Mouse (Mus musculus) hindbrain, embryonic 14.5 days (tissue): ENCODE data around the gene Mrvi1. TPM values are rescaled to one million over a fixed set of nuclear protein-coding genes. Genes with fewer than 3 reads are reported as not detected.

ENCODE experiments used
- ATAC-seq: fragments of 200-750 bp; cut with Nextera tagmentation; 2 replicates; pipeline ENCODE4 v1.8.0; 2017; ENCODE audit warnings: moderate number of reproducible peaks, mild to moderate bottlenecking, moderate TSS enrichment, moderate library complexity; ENCODE audit not compliant: low FRiP score
- DNase-seq: peaks from one replicate; pipeline ENCODE4 v3.0.0-alpha.2; 2015; ENCODE audit warnings: low spot score
- H3K27ac ChIP-seq: fragments of 300-500 bp; sonication (generic); 2 replicates; pipeline ENCODE4 v1.5.1; 2014; ENCODE audit warnings: mild to moderate bottlenecking, moderate library complexity
- H3K27me3 ChIP-seq: fragments of 300-500 bp; sonication (generic); 2 replicates; pipeline ENCODE4 v1.6.1; 2014; ENCODE audit warnings: mild to moderate bottlenecking, low read length, mixed read lengths; ENCODE audit not compliant: control insufficient read depth, insufficient read depth
- H3K36me3 ChIP-seq: fragments of 300-500 bp; sonication (generic); replicated peaks from 2 replicates; pipeline ENCODE4 v1.6.1; 2014; ENCODE audit not compliant: control insufficient read depth, insufficient read depth
- H3K4me1 ChIP-seq: fragments of 300-500 bp; sonication (generic); replicated peaks from 2 replicates; pipeline ENCODE4 v1.6.1; 2014; ENCODE audit warnings: antibody characterized with exemption, low read length, mixed read lengths; ENCODE audit not compliant: control insufficient read depth, insufficient read depth
- H3K4me2 ChIP-seq: fragments of 300-500 bp; sonication (generic); replicated peaks from 2 replicates; pipeline ENCODE4 v1.6.1; 2014; ENCODE audit warnings: mild to moderate bottlenecking, moderate library complexity
- H3K4me3 ChIP-seq: fragments of 300-500 bp; sonication (generic); replicated peaks from 2 replicates; pipeline ENCODE4 v1.5.1; 2014; ENCODE audit warnings: mild to moderate bottlenecking, low read length
- H3K9ac ChIP-seq: fragments of 300-500 bp; sonication (generic); 2 replicates; pipeline ENCODE4 v1.6.1; 2014
- H3K9me3 ChIP-seq: fragments of 300-500 bp; sonication (generic); 2 replicates; pipeline ENCODE4 v1.6.1; 2016; ENCODE audit warnings: low read length; ENCODE audit not compliant: control insufficient read depth
- WGBS: fragments of 180-500 bp; shearing (Covaris S2); extraction: QIAGEN DNeasy Blood & Tissue Kit; methylation state at CpG from one replicate; pipeline ENCODE4 v1.1.7; 2014; 5-methylcytosine and 5-hydroxymethylcytosine counted together
- polyA plus RNA-seq: library from polyadenylated mRNA; unstranded; fragments of >200 nt; fragmentation: Nextera tagmentation; extraction: Ambion mirVana; gene quantifications from 2 replicates; pipeline ENCODE4 v1.2.1, GENCODE M21; 2014

Gene Mrvi1
- polyA plus RNA-seq, 1 experiment from 2014 or later, result 1.8 TPM

DNA sequence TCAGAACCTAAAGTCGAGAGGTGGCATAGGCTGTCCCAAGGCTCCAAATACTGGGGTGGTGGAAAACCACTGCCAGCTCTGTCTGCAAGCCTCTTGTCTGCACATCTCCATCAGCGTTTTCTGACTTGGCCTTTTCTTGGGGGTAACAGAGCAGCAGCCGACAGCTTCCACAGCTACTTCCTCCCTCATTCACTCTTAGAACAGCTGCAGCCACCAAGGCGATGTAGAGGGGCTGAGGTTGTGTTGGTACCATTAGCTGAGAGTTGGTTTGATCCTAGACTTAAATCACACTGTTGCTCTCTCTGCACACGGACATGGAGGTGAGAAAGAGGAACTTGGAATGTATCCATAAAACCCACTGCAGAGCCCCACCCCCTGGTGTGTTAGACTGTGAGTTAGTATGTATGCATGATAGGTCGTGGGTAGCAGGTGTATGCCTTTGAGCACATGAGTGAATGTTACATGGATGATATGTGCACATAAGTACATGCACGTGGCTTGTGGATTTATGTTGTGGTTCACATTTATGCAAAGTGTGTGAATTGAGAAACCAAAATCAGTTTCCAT is 31.9 kb upstream of the Mrvi1 start:
- no peak overlapping the region for H3K9ac ChIP-seq
- H3K27ac ChIP-seq, result no peak overlapping the region
- no peak for ATAC-seq
- no peaks in the 10 kb centered on the region for H3K36me3 ChIP-seq
- no peak overlapping the region for H3K4me3 ChIP-seq
- H3K4me2 ChIP-seq, result no peak overlapping the region
- no peak for DNase-seq
- no peaks in the 10 kb centered on the region for H3K9me3 ChIP-seq
- no peaks in the 10 kb centered on the region for H3K27me3 ChIP-seq
- 82% methylated on average over 7 of the region's 7 CpGs for WGBS
- no peaks in the 10 kb centered on the region for H3K4me1 ChIP-seq

DNA sequence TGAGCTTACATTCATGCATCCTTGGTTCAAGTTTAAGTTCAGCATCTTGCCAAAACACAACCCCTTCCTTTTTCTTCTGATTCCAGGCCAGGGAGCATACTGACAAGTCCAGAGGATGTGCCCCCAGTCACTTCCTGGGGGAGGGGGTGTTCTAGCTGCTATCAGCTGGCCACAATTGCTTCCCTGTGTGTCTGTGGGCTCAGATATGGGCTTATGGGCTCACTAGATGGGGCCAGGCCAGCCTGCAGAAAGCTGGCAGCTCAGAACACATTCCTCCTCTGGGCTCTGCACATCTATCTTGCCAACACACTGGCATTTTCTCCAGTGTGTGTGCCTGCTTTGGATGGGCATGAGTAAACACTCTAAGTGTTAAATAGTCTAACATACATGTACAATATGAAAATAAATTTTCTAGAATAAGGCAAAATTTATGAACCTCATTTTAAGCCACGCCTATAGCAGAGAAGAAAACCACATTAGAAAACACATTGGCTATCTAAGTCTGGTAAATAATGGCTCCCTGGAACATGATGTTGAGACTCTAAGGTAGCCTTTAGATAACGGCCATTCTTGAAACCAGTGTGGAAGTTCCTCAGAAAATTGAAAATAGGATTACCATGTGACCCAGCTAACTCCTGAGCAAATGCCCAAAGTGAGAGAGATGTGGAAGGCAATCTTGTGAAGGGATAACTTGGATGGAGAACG is 22.0 kb upstream of the Mrvi1 start:
- DNase-seq, result no peak
- Histone ChIP-seq H3K36me3 (no peaks in the 10 kb centered on the region), H3K4me3 (no peak overlapping the region), H3K27ac (no peak overlapping the region), H3K27me3 (no peaks in the 10 kb centered on the region), H3K4me1 (no peaks in the 10 kb centered on the region), H3K9me3 (no peaks in the 10 kb centered on the region), H3K9ac (no peak overlapping the region), H3K4me2 (no peak overlapping the region)
- WGBS, result 88% methylated on average over 3 of the region's 3 CpGs
- ATAC-seq, result no peak

DNA sequence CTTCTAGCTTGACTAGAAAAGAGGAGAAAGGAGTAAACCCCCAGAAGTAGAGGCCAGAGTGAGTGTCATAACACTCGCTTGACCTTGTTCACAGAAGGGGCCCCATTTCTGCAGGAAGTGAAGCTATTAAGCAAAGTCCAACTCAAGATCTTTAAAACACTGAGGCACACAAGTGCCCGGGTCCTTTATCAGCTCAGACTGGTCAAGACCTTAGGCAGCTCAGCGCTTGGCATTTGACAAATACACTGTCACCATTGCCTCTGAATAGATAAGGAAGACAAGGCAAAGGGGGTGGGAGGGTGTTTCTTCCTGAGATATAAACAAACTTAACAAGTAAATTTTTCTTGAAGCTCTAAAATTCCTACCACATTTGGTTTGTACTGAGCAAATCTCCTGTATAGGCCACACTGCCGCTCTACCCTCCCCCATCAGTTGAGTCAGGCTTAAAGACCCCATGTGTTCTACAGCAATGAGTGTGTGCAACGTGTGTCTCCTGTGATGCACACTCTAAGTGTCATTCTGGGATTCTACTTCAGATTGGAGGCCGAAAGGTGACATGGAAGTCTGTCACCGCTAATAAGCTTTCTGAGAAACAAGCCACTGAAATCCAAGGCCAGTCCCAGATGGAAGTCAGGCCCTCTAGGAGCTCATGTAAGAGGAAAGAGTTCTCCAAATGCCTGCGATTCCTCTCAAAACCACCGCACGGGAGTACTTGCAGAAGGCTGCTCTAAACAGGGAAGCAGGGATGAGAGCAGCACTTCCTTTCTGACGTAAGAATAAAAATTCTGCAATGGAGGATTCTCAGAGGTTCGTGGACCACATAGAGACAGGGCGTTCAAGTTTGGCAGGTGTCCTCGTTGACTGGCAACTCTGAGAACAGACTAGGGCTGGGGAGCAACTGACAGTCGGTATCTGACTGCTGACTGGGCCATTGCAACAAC is 16.9 kb upstream of the Mrvi1 start:
- Histone ChIP-seq H3K4me3 (no peak overlapping the region), H3K36me3 (no peaks in the 10 kb centered on the region), H3K27me3 (no peaks in the 10 kb centered on the region), H3K4me2 (no peak overlapping the region), H3K9me3 (no peaks in the 10 kb centered on the region), H3K9ac (no peak overlapping the region), H3K4me1 (no peaks in the 10 kb centered on the region), H3K27ac (no peak overlapping the region)
- WGBS, result 85% methylated on average over 15 of the region's 15 CpGs
- no peak for DNase-seq
- ATAC-seq, result no peak

DNA sequence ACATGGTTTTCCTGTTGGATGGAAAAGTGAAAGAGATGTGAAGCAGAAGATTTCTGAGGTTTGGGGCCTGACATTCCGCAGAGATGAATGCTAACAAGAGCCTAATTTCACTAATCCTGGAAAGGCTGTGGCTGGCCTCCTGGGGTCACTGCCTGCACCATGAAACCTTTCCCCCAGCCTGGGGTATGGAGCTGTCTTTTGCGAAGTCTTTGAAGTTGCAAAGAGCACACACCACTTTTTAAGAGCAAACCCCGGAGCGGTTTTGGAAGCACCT is 8.9 kb upstream of the Mrvi1 start:
- no peaks in the 10 kb centered on the region for H3K27me3 ChIP-seq
- H3K9me3 ChIP-seq, result no peaks in the 10 kb centered on the region
- DNase-seq, result no peak
- no peak overlapping the region for H3K4me3 ChIP-seq
- no peak overlapping the region for H3K9ac ChIP-seq
- no peak overlapping the region for H3K4me2 ChIP-seq
- WGBS, result 45% methylated on average over 4 of the region's 4 CpGs
- no peak overlapping the region for H3K27ac ChIP-seq
- no peaks in the 10 kb centered on the region for H3K4me1 ChIP-seq
- no peaks in the 10 kb centered on the region for H3K36me3 ChIP-seq
- ATAC-seq, result no peak

DNA sequence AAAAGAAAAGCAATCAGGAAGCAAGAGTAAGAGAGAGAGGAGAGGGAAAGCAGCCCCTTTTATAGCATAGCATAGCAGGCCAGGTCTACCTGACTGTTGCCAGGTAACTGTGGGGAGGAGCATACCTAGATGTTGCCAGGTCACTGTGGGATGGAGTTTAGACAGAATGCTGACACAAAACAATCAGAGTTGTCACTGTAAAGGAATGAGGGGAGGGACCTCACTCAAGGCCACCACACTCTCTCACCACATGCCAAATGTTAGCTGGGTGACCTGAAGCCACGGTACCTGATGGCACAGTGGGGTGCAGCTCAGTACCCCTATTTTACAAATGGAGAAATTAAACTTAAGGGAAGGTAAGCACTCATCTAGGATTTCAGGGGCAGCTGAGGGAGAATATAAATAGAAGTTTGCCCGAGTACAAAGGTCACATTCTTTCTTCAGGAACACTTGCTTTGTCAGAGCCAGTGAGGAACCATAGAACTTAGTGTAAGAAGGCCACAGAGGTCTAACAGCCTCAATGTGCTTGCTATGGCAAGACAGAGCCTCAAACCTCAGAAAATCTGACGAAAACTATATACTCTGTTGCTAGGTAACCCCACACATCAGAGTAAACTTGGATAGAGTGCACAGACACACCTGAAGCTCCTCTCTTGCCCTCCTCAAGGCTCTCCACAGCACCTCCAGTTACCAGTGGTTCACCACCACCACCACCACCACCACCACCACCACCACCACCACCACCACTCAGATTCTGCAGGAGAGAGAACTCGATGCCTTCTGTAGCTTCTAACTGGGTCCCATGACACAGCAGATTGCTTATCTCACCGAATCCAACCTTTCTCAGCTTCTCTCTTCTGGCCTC is 8.3 kb upstream of the Mrvi1 start:
- H3K4me3 ChIP-seq, result no peak overlapping the region
- no peak overlapping the region for H3K9ac ChIP-seq
- WGBS, result 63% methylated on average over 5 of the region's 5 CpGs
- H3K36me3 ChIP-seq, result no peaks in the 10 kb centered on the region
- H3K4me2 ChIP-seq, result no peak overlapping the region
- DNase-seq (no peak), ATAC-seq (no peak)
- no peak overlapping the region for H3K27ac ChIP-seq
- H3K27me3 ChIP-seq, result no peaks in the 10 kb centered on the region
- H3K9me3 ChIP-seq, result no peaks in the 10 kb centered on the region
- H3K4me1 ChIP-seq, result no peaks in the 10 kb centered on the region

DNA sequence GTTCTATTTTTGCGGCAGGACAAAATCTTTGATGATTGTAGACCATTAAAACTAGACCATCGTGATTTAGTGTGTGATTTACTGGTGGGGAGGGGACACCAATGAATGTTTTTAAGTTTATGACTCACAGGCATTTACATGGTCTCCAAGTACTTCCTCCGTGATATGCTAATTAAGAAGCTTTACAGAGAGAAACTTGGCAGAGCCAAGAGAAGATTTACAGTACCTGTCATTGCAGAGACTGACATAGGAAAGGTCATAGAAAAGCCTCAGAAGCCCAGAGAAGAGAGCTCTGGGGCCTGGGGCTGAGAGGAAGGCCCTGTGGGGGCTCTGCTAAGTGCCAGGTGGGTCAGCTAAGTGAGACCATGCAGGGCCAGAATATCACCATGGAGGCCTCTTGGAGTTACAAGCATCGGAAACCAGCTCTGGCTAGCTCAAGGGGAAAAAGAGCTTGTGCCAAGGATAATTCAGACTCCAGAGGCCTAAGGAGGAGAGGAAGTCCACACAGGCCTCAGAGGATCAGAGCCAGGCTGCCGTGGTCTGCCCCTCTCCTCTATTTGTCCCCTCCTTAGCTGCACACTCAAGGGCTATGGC is 7.1 kb upstream of the Mrvi1 start:
- Histone ChIP-seq H3K4me3 (no peak overlapping the region), H3K4me2 (no peak overlapping the region), H3K27ac (no peak overlapping the region), H3K9ac (no peak overlapping the region), H3K36me3 (no peaks in the 10 kb centered on the region), H3K9me3 (no peaks in the 10 kb centered on the region), H3K4me1 (no peaks in the 10 kb centered on the region), H3K27me3 (no peaks in the 10 kb centered on the region)
- DNase-seq (no peak), ATAC-seq (no peak)
- WGBS, result 79% methylated on average over 5 of the region's 5 CpGs

DNA sequence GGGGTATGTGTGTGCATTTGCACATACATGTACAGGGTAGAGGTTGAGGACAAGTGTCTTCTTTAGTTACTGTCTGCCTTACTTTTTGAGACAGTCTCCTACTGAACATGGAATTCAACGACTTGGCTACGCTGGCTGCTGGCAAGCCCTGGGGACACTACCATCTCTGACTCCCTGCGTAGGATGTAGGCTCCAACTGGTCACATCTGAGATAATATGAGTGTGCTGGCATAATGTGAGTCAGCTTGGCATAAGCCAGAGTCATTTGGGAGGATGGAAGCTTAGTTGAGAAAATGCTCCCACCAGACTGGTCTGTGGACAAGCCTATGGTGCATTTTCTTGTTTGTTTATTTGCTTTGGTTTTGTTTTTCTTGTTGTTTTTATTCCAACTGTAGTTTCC is 5.8 kb upstream of the Mrvi1 start:
- ATAC-seq, result no peak
- Histone ChIP-seq H3K9ac (no peak overlapping the region), H3K4me3 (no peak overlapping the region), H3K9me3 (no peaks in the 10 kb centered on the region), H3K27ac (no peak overlapping the region), H3K27me3 (no peaks in the 10 kb centered on the region), H3K36me3 (no peaks in the 10 kb centered on the region), H3K4me2 (no peak overlapping the region), H3K4me1 (no peaks in the 10 kb centered on the region)
- DNase-seq, result no peak
- 86% methylated on average over 3 of the region's 3 CpGs for WGBS

DNA sequence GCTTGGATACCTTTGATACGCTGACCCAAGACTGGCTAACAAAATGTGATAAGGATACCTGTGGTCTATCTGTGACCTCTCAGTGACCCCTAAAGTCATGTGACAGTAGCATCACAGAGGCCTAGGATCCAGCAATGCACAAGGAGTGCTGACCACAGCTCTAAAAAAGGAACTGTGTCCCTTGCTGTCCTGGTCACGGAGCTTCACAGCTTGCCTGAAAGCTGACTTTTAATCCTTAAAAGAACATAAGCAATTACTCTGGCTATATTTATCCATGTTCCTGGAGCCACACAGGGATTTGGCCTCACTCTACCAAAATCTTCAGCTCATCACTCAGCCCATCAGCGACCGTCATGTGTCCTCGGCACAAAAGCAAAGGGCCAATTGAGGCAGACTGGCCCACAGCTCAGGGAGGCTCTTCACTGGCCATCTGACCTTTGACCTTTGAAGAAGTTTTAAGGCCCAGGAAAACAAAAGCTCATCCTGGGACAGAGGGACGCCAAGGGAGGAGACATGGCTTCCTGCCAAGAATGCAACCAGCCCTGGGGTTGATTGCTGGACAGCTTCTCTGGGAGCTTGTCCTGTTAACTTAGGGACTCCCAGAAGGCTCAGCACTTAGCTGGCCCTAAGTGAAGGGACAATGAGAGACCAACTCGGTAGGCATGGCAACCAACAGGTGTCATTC is 3.5 kb upstream of the Mrvi1 start:
- no peaks in the 10 kb centered on the region for H3K4me1 ChIP-seq
- no peak for DNase-seq
- H3K9me3 ChIP-seq, result no peaks in the 10 kb centered on the region
- 41% methylated on average over 7 of the region's 7 CpGs for WGBS
- no peak overlapping the region for H3K27ac ChIP-seq
- H3K4me2 ChIP-seq, result no peak overlapping the region
- no peak overlapping the region for H3K9ac ChIP-seq
- ATAC-seq, result no peak
- H3K4me3 ChIP-seq, result no peak overlapping the region
- no peaks in the 10 kb centered on the region for H3K36me3 ChIP-seq
- H3K27me3 ChIP-seq, result no peaks in the 10 kb centered on the region
